8 mouse cellular contexts compared by ENCODE assay signal in the genomic region with DNA sequence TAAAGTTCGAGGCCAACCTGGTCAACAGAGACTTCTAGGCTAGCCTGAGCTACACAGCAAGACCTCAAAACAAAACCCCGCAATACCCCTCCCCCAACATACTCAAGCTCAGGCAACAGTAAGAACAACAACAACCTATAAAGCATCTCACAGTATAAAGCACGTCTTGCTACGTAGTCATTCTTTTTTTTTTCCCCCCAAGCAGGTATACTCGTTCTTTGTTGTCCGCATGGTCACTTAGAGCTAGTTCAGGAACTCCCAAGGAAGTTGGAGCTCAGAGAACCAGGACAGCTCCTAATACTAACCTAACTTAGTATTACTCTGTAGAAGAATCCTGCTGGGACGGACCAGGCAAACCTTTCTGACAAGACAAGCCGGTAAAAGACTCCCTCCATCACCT. TPM values are rescaled to one million over a fixed set of nuclear protein-coding genes. Genes with fewer than 3 reads are reported as not detected.
DNase-seq lines count a peak whose midpoint lies in the region; ATAC-seq and TF ChIP-seq lines count a peak whose summit lies in the region.

No protein-coding gene starts in this region.

- H3K36me3 ChIP-seq in heart, embryonic 12.5 days: no peaks in the 10 kb centered on the region
- no peaks in the 10 kb centered on the region for H3K36me3 ChIP-seq in limb, embryonic 15.5 days

- H3K9ac ChIP-seq in heart, embryonic 12.5 days: peak overlapping the region; percentile 90
- H3K9ac ChIP-seq in limb, embryonic 15.5 days: peak overlapping the region; percentile 91

- H3K4me3 ChIP-seq in heart, embryonic 12.5 days: peak overlapping the region; percentile 82
- H3K4me3 ChIP-seq in embryonic fibroblast, embryonic 13.5 days (ENCODE audit: insufficient read depth, low read length): peak overlapping the region; percentile 92
- peak overlapping the region; percentile 94 for H3K4me3 ChIP-seq in limb, embryonic 15.5 days

- H3K9me3 ChIP-seq in heart, embryonic 12.5 days (replicated peaks): no peaks in the 10 kb centered on the region
- H3K9me3 ChIP-seq in limb, embryonic 15.5 days: no peaks in the 10 kb centered on the region

- H3K4me2 ChIP-seq in heart, embryonic 12.5 days: peak overlapping the region; percentile 84
- peak overlapping the region; percentile 72 for H3K4me2 ChIP-seq in limb, embryonic 15.5 days

- TF ChIP-seq POLR2A in embryonic fibroblast, embryonic 13.5 days (IDR thresholded peaks at IDR 0.05; ENCODE audit: low read depth, low read length): no peak

- peak overlapping the region; percentile 98; the same call in 1 of the 2 replicates for H3K27ac ChIP-seq in heart, embryonic 12.5 days (ENCODE audit: poor library complexity, severe bottlenecking)
- H3K27ac ChIP-seq in embryonic fibroblast, embryonic 13.5 days (ENCODE audit: insufficient read depth, low read length): no peak overlapping the region
- no peak overlapping the region for H3K27ac ChIP-seq in limb, embryonic 15.5 days

- no peak for ATAC-seq in heart, embryonic 12.5 days (ENCODE audit: insufficient number of reproducible peaks, low FRiP score)
- ATAC-seq in limb, embryonic 15.5 days (ENCODE audit: insufficient number of reproducible peaks, low FRiP score, low TSS enrichment, low read depth): no peak
- ATAC-seq in megakaryocyte-erythroid progenitor cell, adult 5-6 weeks (replicated peaks; ENCODE audit: low FRiP score, low TSS enrichment, poor library complexity, severe bottlenecking): no peak

- H3K4me1 ChIP-seq in heart, embryonic 12.5 days (replicated peaks): peaks cover 17% of the 10 kb centered on the region
- H3K4me1 ChIP-seq in embryonic fibroblast, embryonic 13.5 days (ENCODE audit: control insufficient read depth, insufficient read depth, low read length): peaks cover 7% of the 10 kb centered on the region
- H3K4me1 ChIP-seq in limb, embryonic 15.5 days: peaks cover 10% of the 10 kb centered on the region

- no peaks in the 10 kb centered on the region for H3K27me3 ChIP-seq in heart, embryonic 12.5 days (replicated peaks)
- no peaks in the 10 kb centered on the region for H3K27me3 ChIP-seq in limb, embryonic 15.5 days

- no peak for TF ChIP-seq CTCF in embryonic fibroblast, embryonic 13.5 days (IDR thresholded peaks at IDR 0.05; ENCODE audit: borderline replicate concordance, insufficient read depth, low read length)

- intact Hi-C loops in heart, postnatal 10 days (cut with DNase I): loop anchor here (2.0 to 10.0 kb wide), 2 partner anchors 53 to 141 kb away; a partner anchor contains a TSS

- 17% methylated on average over 8 of the region's 8 CpGs for WGBS in heart, embryonic 12.5 days
- WGBS in limb, embryonic 15.5 days: 16% methylated on average over 8 of the region's 8 CpGs

- DNase-seq in heart, postnatal 10 days: no peak
- DNase-seq in CD4-positive helper T cell, adult 2 months (ENCODE audit: low read depth, low spot score): peak; percentile 48
- no peak for DNase-seq in yolk sac, embryonic 10.5 days (ENCODE audit: low spot score)
- DNase-seq in frontal cortex, postnatal 10 days (ENCODE audit: low spot score in 2 of 2): no peak

RNA-seq across cellular contexts. Expression of a gene that starts 1.0 kb away (rescaled TPM):
- polyA plus RNA-seq in heart, embryonic 12.5 days (2016; fragmentation: Nextera tagmentation; extraction: Ambion mirVana): 46.0 and 51.2 TPM in 2 replicates
- total RNA-seq in heart, postnatal 10 days (2021): 10 to 100 TPM; 28.4 to 28.5 TPM
- 56.8 and 57.4 TPM in 2 replicates for polyA plus RNA-seq in embryonic fibroblast, embryonic 13.5 days (2011; ENCODE audit: insufficient read length, low read depth, missing spikeins)
- 50.8 and 53.3 TPM in 2 replicates for polyA plus RNA-seq in limb, embryonic 15.5 days (2015; fragmentation: Nextera tagmentation; extraction: Ambion mirVana)
- 184 and 210 TPM in 2 replicates for total RNA-seq in megakaryocyte-erythroid progenitor cell, adult 5-6 weeks (2014; fragmentation: Nextera tagmentation)
- 214 and 233 TPM in 2 replicates for total RNA-seq in megakaryocyte-erythroid progenitor cell, adult 5-6 weeks (2017)

RNA-seq across cellular contexts. Expression of a gene that starts 14.4 kb away (rescaled TPM):
- polyA plus RNA-seq in heart, embryonic 12.5 days (2016; fragmentation: Nextera tagmentation; extraction: Ambion mirVana): 2.2 and 2.4 TPM in 2 replicates
- 1 to 10 TPM; 1.1 to 2.0 TPM for total RNA-seq in heart, postnatal 10 days (2021)
- 1.6 and 2.3 TPM in 2 replicates for polyA plus RNA-seq in embryonic fibroblast, embryonic 13.5 days (2011; ENCODE audit: insufficient read length, low read depth, missing spikeins)
- 2.3 and 2.7 TPM in 2 replicates for polyA plus RNA-seq in limb, embryonic 15.5 days (2015; fragmentation: Nextera tagmentation; extraction: Ambion mirVana)
- 9.4 and 10.1 TPM in 2 replicates for total RNA-seq in megakaryocyte-erythroid progenitor cell, adult 5-6 weeks (2014; fragmentation: Nextera tagmentation)
- 1.2 and 2.2 TPM in 2 replicates for total RNA-seq in megakaryocyte-erythroid progenitor cell, adult 5-6 weeks (2017)

RNA-seq across cellular contexts. Expression of a gene that starts 52.5 kb away (rescaled TPM):
- 38.4 and 38.7 TPM in 2 replicates for polyA plus RNA-seq in heart, embryonic 12.5 days (2016; fragmentation: Nextera tagmentation; extraction: Ambion mirVana)
- 1 to 10 TPM; 8.3 to 9.1 TPM for total RNA-seq in heart, postnatal 10 days (2021)
- polyA plus RNA-seq in embryonic fibroblast, embryonic 13.5 days (2011; ENCODE audit: insufficient read length, low read depth, missing spikeins): 22.4 and 29.5 TPM in 2 replicates
- polyA plus RNA-seq in limb, embryonic 15.5 days (2015; fragmentation: Nextera tagmentation; extraction: Ambion mirVana): 36.7 and 38.8 TPM in 2 replicates
- 25.1 and 35.8 TPM in 2 replicates for total RNA-seq in megakaryocyte-erythroid progenitor cell, adult 5-6 weeks (2014; fragmentation: Nextera tagmentation)
- 73.5 and 83.5 TPM in 2 replicates for total RNA-seq in megakaryocyte-erythroid progenitor cell, adult 5-6 weeks (2017)
